Mouse (Mus musculus): ENCODE results near the gene Mup6. TPM values are rescaled to one million over a fixed set of nuclear protein-coding genes. Genes with fewer than 3 reads are reported as not detected.
"Not testable (repeated sequence)": the region's sequence is repeated elsewhere in the genome, so short reads cannot be mapped to it uniquely, and the experiment has no call there.

Mup6 gene
- total RNA-seq (2021) = not detected

- no peak for DNase-seq
These were observed at the start of gene Mup6 for GRCm38 (mm10) chr4:59963405-59964344. TSS of gene Mup6 (plus strand) at chr4:59964294.

GRCm38 (mm10) chr4:59914608-59915403 is 49.3 kb upstream of the Mup6 start, which contains the start of gene Slc46a2:
TSS of gene Slc46a2 (minus strand) at chr4:59915056.
- no peak for DNase-seq
- intact Hi-C loops (cut with DNase I) = no loop called here

More at GRCm38 (mm10) chr4:59963405-59964344, at the start of gene Mup6:
- intact Hi-C loops (cut with DNase I) = no loop called here

- DNase-seq = no peak
- intact Hi-C loops (cut with DNase I) = no loop called here
These were observed 46.1 kb upstream of the Mup6 start for GRCm38 (mm10) chr4:59917966-59918365.

GRCm38 (mm10) chr4:59925082-59925481 is 39.0 kb upstream of the Mup6 start:
- intact Hi-C loops (cut with DNase I) = no loop called here
- DNase-seq = no peak

GRCm38 (mm10) chr4:59927666-59928065 is 36.4 kb upstream of the Mup6 start:
- no peak for DNase-seq
- intact Hi-C loops (cut with DNase I) = loop anchor here (1.0 kb wide), 1 partner anchor 139 kb away; no protein-coding TSS in a partner anchor

GRCm38 (mm10) chr4:59928347-59928746 is 35.7 kb upstream of the Mup6 start:
- intact Hi-C loops (cut with DNase I) = loop anchor here (1.0 kb wide), 1 partner anchor 140 kb away; no protein-coding TSS in a partner anchor

GRCm38 (mm10) chr4:59932505-59933281 is 31.4 kb upstream of the Mup6 start:
- no peak for DNase-seq
- intact Hi-C loops (cut with DNase I) = no loop called here

More at GRCm38 (mm10) chr4:59928347-59928746, 35.7 kb upstream of the Mup6 start:
- DNase-seq = peak; percentile 48 to 57

- intact Hi-C loops (cut with DNase I) = no loop called here
- no peak for DNase-seq
These were observed 26.6 kb upstream of the Mup6 start for GRCm38 (mm10) chr4:59937543-59937942.

GRCm38 (mm10) chr4:59960610-59961009 is 3.5 kb upstream of the Mup6 start, which contains the start of gene Mup4:
TSS of gene Mup4 (minus strand) at chr4:59960710.
- no peak for DNase-seq
- intact Hi-C loops (cut with DNase I) = no loop called here

GRCm38 (mm10) chr4:59997894-59998293 is 33.8 kb downstream of the Mup6 start:
- intact Hi-C loops (cut with DNase I) = loop anchor here (10.0 kb wide), 1 partner anchor 1927 kb away; no protein-coding TSS in a partner anchor
- not testable (repeated sequence) for DNase-seq

GRCm38 (mm10) chr4:60020141-60020540 is 56.0 kb downstream of the Mup6 start:
- DNase-seq; intact Hi-C loops (cut with DNase I): not testable (repeated sequence)

- intact Hi-C loops (cut with DNase I); DNase-seq: not testable (repeated sequence)
These were observed 65.4 kb downstream of the Mup6 start for GRCm38 (mm10) chr4:60029334-60030111.

Other genes with a start within 250 kb of the Mup6 start
- 1 to 10 TPM; 8.3 to 8.7 TPM for gene Inip, start 162.7 kb upstream of the Mup6 start, total RNA-seq (2021)
- gene Snx30, start 158.5 kb upstream of the Mup6 start, total RNA-seq (2021) = 1 to 10 TPM; 5.6 to 6.4 TPM
- gene Slc46a2, start 49.2 kb upstream of the Mup6 start, total RNA-seq (2021) = under 1 TPM in 1 of 2 experiments, not detected in 1; 0.16 TPM
- gene Mup4, start 3.6 kb upstream of the Mup6 start, total RNA-seq (2021) = not detected
- not detected for gene Mup7, start 106.2 kb downstream of the Mup6 start, total RNA-seq (2021)
- gene Mup2, start 190.0 kb downstream of the Mup6 start, total RNA-seq (2021) = not detected